Mouse (Mus musculus): ENCODE data around the gene Rbpms2. TPM values are rescaled to one million over a fixed set of nuclear protein-coding genes. Genes with fewer than 3 reads are reported as not detected.

The Rbpms2 gene
- 10.2 and 16.2 TPM in 2 replicates for polyA plus RNA-seq (2012)

DNA sequence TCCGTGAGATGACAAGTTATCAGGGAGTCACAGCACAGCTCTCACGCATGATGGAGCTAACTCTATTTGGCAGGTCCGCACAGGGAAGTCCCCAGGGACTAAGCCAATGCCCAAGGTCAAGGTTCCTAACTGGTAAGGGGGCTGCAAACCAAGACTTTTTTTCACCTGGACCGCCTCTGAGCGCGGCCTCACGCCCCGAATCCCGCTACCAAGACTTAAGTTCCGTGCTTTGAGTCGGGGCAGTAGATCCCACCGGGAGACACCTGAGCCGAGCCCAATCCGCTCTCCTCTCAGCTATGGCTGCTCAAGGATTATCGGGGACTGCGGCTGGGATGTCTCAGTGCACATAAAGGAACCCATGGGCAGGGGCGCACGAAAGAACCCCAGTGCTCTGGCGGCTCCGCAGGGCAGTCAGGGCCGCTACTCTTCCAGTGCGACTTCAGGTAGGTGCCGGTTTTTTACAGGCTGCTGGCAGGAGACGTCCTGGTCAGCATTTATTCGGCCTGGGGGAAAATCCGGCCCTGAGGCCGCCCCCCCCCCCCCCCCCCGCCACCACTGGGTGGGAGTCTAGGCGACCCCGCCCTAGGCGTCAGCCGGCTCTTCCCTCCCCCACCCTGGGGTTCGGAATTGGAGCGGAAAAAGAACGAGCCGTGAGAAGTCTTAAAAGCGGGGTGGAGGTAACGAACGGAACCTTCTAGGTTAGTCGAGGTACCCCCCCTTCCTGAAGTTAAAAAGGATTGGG, at the start of gene Rbpms2:
TSS of gene Rbpms2 (plus strand) at position 624 of the 742 bp plus-strand sequence.

DNA sequence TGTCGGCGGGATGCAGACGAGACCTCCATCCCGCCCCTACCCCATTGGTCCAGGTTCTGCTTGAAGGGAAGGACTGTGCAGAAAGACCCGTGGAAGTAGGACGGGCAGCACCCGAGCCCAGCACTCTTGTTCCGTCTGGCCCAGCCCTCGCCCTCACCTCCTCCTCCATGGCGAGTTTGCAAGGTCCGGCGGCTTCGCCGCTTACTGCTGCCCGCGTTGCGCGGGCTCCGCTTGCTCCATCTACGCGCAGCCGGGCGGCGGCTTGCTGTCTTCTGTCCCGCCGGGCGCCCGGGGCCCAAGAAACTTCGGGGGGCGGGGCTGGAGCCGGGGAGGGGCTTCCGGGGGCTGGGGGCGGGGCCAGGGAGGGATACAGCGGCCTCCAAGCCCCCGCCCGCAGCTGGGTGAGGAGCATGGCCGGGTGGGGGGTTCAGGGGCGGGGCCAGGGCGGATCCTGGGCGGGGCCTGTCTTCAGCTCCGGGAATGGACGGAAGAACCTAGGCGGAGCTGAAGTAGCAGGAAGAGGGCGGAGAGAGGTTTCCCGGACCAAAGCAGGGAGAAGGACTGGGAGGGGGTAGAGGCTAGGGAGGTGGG, 49.6 kb upstream of the Rbpms2 start, which contains the start of gene Plekho2:
TSS of gene Plekho2 (minus strand) at position 260 of the 591 bp plus-strand sequence.

DNA sequence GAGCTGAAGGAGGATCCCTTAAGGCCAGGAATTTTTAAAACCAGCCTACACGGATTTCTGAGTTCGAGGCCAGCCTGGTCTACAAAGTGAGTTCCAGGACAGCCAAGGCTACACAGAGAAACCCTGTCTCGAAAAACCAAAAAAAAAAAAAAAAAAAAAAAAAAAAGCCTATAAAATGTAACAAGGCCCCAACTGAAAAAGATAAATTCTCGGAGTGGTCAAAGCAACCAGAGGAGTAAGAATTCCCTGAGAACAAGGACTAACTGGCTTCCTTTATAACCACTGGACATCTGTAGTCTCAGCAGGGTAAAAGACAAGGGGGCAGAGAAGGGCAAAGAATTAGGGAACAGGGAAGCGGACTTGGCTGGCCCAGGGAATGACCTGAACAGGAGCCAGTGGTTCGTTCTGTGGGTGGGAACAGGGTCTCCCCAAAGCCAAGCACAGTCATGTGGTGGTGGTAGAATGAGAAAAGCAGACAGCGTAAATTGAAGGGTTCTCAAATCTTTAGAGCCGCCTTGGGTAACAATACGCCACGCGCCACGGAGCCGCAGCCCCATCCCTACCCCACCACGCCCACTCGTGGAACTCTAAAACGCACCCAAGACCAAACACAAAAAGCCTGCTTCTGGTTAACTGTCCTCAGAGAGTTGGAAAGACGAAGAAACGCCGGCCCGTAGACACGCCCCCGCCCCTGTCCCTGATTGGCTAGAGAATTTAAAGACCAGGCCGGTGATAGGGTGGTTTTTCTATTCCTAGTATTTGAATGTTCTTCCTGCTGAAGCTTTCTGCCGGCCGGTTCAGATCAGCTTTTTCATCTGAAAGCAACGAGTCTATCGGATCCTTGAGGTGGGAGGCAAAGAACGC, 42.8 kb upstream of the Rbpms2 start, which contains the start of gene Pif1:
TSS of gene Pif1 (plus strand) at position 755 of the 864 bp plus-strand sequence.

DNA sequence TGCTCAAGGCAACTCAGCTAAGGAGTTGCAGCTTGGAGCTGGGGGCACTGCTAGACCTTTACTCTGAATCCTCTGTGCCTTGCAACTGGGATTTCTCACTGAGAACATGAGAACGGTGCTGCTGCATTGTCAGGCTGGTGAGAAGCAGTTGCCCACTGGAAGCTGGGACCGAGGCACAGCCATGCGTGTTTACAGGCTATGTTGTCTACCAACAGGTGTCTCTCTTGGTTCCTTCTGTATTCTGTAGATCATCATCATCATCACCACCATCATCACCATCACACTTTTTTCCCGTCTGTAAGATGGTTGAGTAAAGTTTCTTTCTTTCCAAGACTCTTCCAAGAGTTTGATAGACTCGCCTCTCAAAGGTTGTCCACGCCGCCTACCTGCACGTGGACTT, 38.3 kb downstream of the Rbpms2 start, which contains the start of gene Oaz2:
TSS of gene Oaz2 (plus strand) at position 301 of the 400 bp plus-strand sequence.

Other genes with a start within 250 kb of the Rbpms2 start
- gene Kbtbd13, start 238.0 kb upstream of the Rbpms2 start, polyA plus RNA-seq (2012) = 0.02 and 0.04 TPM in 2 replicates
- 0.13 and 0.40 TPM in 2 replicates for gene Rasl12, start 231.1 kb upstream of the Rbpms2 start, polyA plus RNA-seq (2012)
- gene Slc51b, start 206.7 kb upstream of the Rbpms2 start, polyA plus RNA-seq (2012) = not detected in 2 replicates
- 13.2 and 13.7 TPM in 2 replicates for gene Mtfmt, start 193.9 kb upstream of the Rbpms2 start, polyA plus RNA-seq (2012)
- 34.1 and 45.9 TPM in 2 replicates for gene Spg21, start 168.7 kb upstream of the Rbpms2 start, polyA plus RNA-seq (2012)
- gene Ankdd1a, start 109.5 kb upstream of the Rbpms2 start, polyA plus RNA-seq (2012) = not detected in 2 replicates
- gene Plekho2, start 49.6 kb upstream of the Rbpms2 start, polyA plus RNA-seq (2012) = 65.7 and 78.4 TPM in 2 replicates
- 5.4 and 7.8 TPM in 2 replicates for gene Pif1, start 42.5 kb upstream of the Rbpms2 start, polyA plus RNA-seq (2012)
- gene Oaz2, start 38.4 kb downstream of the Rbpms2 start, polyA plus RNA-seq (2012) = 107 and 109 TPM in 2 replicates
- 51.1 and 61.3 TPM in 2 replicates for gene Zfp609, start 197.9 kb downstream of the Rbpms2 start, polyA plus RNA-seq (2012)

Data from megakaryocyte-erythroid progenitor cell, adult 5 weeks (primary cell).